Mouse (Mus musculus) adipocyte (in vitro differentiated cells): ENCODE results near the gene Spice1.

Experiments
- DNase-seq: peaks from one replicate; pipeline ENCODE4 v3.0.0-alpha.2; 2016; ENCODE audit warnings: low spot score

The Spice1 gene

GRCm38 (mm10) chr16:44347071-44347901 lies at the start of gene Spice1:
Spice1 (plus strand) TSS chr16:44347121.
- DNase-seq, result peak; percentile 95

- no peak for DNase-seq
These were observed 47.4 kb upstream of the Spice1 start for GRCm38 (mm10) chr16:44299438-44300093.

GRCm38 (mm10) chr16:44302126-44302892 lies 44.6 kb upstream of the Spice1 start:
- DNase-seq, result no peak

- no peak for DNase-seq
These were observed 43.1 kb upstream of the Spice1 start for GRCm38 (mm10) chr16:44303822-44304221.

GRCm38 (mm10) chr16:44305606-44306005 lies 41.3 kb upstream of the Spice1 start:
- DNase-seq, result no peak

GRCm38 (mm10) chr16:44313422-44313821 lies 33.5 kb upstream of the Spice1 start:
- DNase-seq, result no peak

GRCm38 (mm10) chr16:44316350-44316749 lies 30.6 kb upstream of the Spice1 start:
- DNase-seq, result no peak

GRCm38 (mm10) chr16:44320232-44320631 lies 26.7 kb upstream of the Spice1 start:
- DNase-seq, result no peak

GRCm38 (mm10) chr16:44328644-44329043 lies 18.3 kb upstream of the Spice1 start:
- no peak for DNase-seq

GRCm38 (mm10) chr16:44330657-44331056 lies 16.3 kb upstream of the Spice1 start:
- no peak for DNase-seq

- DNase-seq, result no peak
These were observed 15.8 kb upstream of the Spice1 start for GRCm38 (mm10) chr16:44331154-44331553.

GRCm38 (mm10) chr16:44331671-44331994 lies 15.3 kb upstream of the Spice1 start:
- DNase-seq, result no peak

GRCm38 (mm10) chr16:44331995-44332860 lies 14.7 kb upstream of the Spice1 start:
- DNase-seq, result no peak

GRCm38 (mm10) chr16:44332861-44333284 lies 14.0 kb upstream of the Spice1 start, which contains the start of gene Sidt1:
Sidt1 (minus strand) TSS chr16:44333196.
- DNase-seq, result no peak

GRCm38 (mm10) chr16:44337541-44337940 lies 9.4 kb upstream of the Spice1 start:
- DNase-seq, result no peak

- no peak for DNase-seq
These were observed 3.0 kb downstream of the Spice1 start for GRCm38 (mm10) chr16:44349801-44350397.

GRCm38 (mm10) chr16:44356291-44356690 lies 9.4 kb downstream of the Spice1 start:
- DNase-seq, result no peak

- DNase-seq, result no peak
These were observed 10.8 kb downstream of the Spice1 start for GRCm38 (mm10) chr16:44357571-44358268.

GRCm38 (mm10) chr16:44361921-44362890 lies 15.3 kb downstream of the Spice1 start:
- peak; percentile 64 for DNase-seq
